Mouse (Mus musculus) kidney, adult 2 months (tissue): ENCODE measurements around the gene Adamts7.

Source experiments
- CTCF ChIP-seq: fragments of 200-500 bp; conservative IDR thresholded peaks from 2 replicates; pipeline ENCODE4 v1.5.1; 2011; ENCODE audit warnings: low read depth, mild to moderate bottlenecking, control low read depth, low read length, moderate library complexity, mixed read lengths; ENCODE audit not compliant: insufficient read depth, insufficient read length
- POLR2A ChIP-seq: fragments of 200-500 bp; IDR thresholded peaks from one replicate; pipeline ENCODE4 v1.6.1; 2011; ENCODE audit warnings: low read depth, low read length, control low read depth

DNA sequence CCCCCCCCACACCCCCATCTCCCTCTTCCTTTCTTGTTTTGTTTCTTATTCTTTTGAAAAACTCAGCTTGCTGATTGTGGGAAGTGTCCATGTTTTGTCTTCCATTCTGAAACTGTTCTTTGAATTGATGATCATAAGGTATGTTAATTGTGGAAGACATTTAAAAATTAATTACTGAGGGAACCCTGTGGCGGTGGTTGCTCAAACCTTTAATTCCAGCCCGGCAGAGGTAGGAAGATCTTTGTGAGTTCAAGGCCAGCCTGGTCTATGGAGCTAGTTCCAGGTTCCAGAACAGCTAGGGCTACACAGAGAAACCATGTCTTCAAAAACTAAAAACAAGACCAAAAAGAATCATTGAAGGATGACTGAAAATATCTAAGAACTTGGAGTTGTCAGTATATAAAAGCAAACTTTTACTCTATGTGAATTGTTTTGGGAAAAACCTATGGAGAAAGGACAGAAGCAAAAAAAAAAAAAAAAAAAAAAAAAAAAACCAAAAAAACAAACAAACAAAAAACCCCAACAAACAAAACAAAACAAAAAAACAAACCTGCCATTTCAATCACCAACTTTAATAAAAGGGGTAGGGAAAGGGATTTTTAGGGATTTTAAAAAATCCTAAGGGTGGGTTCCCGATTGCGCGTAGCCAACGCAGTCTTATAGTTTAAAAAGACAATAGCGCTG lies 37.3 kb upstream of the Adamts7 start:
- TF ChIP-seq CTCF, result no peak
- no peak for TF ChIP-seq POLR2A
